Mouse (Mus musculus) gastrocnemius, postnatal 36 days (tissue): ENCODE results near the gene Smyd2. TPM values are rescaled to one million over a fixed set of nuclear protein-coding genes. Genes with fewer than 3 reads are reported as not detected.

ENCODE experiments used
- DNase-seq, 2 experiments: peaks; one replicate each; pipeline ENCODE4 v3.0.0; 2022
- intact Hi-C: fragments of 180-260 bp; cut with DNase I; formaldehyde crosslinking; loops from one replicate; pipeline ENCODE4 v1.15.1; 2025
- total RNA-seq, 2 experiments: library from RNA; stranded (reverse); gene quantifications; 2 replicates each; pipeline ENCODE4 v1.2.3; 2021

Smyd2 gene
- total RNA-seq, 2 experiments from 2014 or later = 276 to 290 TPM

GRCm38 (mm10) chr1:189849550-189849949 is 72.6 kb downstream of the Smyd2 start:
- intact Hi-C loops = no loop called here
- DNase-seq = no peak

GRCm38 (mm10) chr1:189846319-189846718 is 75.8 kb downstream of the Smyd2 start:
- intact Hi-C loops = no loop called here
- DNase-seq = no peak

- DNase-seq = no peak
- intact Hi-C loops = no loop called here
These were observed 88.0 kb downstream of the Smyd2 start for GRCm38 (mm10) chr1:189834166-189834565.

GRCm38 (mm10) chr1:189833351-189833750 is 88.8 kb downstream of the Smyd2 start:
- DNase-seq = no peak
- intact Hi-C loops = no loop called here

GRCm38 (mm10) chr1:189830797-189831232 is 91.3 kb downstream of the Smyd2 start:
- DNase-seq = no peak
- intact Hi-C loops = no loop called here

Other genes with a start within 250 kb of the Smyd2 start
- gene Cenpf, start 234.3 kb downstream of the Smyd2 start, total RNA-seq = under 1 TPM; 0.79 to 0.81 TPM
- 10 to 100 TPM in 1 of 2 experiments, 1 to 10 TPM in 1; 9.7 to 13.0 TPM for gene Ptpn14, start 194.1 kb downstream of the Smyd2 start, total RNA-seq
- 1 to 10 TPM; 2.4 to 3.2 TPM for gene Prox1, start 248.4 kb upstream of the Smyd2 start, total RNA-seq